Mouse (Mus musculus) heart, adult 11 months (tissue): ENCODE measurements at regions not wholly inside any gene's neighbourhood (a gene's known extent, or its start where the extent isn't known, plus 50 kb on each side); places are given as distances from the start of the nearest gene placed in this dataset.

ENCODE experiments used
- DNase-seq: peaks from one replicate; pipeline ENCODE4 v3.0.0; 2022

DNA sequence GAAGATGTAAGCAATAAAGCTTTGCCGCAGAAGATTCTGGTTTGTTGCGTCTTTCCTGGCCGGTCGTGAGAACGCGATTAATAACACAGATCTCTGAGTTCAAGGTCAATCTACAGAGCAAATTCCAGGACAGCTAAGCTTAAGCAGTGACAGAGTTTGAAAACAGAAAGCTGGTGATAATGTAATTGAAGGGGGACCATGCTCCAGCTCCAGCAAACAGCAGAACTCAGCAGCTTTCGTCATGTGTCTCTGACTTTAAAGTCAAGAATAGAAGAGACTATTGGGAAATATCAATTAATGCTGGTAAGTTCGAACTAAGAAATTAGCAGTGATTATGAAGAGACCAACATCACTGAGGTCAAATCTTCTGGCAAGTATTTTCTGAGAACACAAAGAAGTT is 251.2 kb downstream of the Btbd35f27 start:
- peak; percentile 65 for DNase-seq
